Mouse (Mus musculus): ENCODE measurements around the gene Ubald2. TPM values are rescaled to one million over a fixed set of nuclear protein-coding genes. Genes with fewer than 3 reads are reported as not detected.
A peak's percentile ranks its signal among the peaks of the same experiment; 100 is the strongest.

Ubald2 gene
- polyA plus RNA-seq (2014; fragmentation: Nextera tagmentation; extraction: Ambion mirVana), result 63.6 and 68.4 TPM in 2 replicates

DNA sequence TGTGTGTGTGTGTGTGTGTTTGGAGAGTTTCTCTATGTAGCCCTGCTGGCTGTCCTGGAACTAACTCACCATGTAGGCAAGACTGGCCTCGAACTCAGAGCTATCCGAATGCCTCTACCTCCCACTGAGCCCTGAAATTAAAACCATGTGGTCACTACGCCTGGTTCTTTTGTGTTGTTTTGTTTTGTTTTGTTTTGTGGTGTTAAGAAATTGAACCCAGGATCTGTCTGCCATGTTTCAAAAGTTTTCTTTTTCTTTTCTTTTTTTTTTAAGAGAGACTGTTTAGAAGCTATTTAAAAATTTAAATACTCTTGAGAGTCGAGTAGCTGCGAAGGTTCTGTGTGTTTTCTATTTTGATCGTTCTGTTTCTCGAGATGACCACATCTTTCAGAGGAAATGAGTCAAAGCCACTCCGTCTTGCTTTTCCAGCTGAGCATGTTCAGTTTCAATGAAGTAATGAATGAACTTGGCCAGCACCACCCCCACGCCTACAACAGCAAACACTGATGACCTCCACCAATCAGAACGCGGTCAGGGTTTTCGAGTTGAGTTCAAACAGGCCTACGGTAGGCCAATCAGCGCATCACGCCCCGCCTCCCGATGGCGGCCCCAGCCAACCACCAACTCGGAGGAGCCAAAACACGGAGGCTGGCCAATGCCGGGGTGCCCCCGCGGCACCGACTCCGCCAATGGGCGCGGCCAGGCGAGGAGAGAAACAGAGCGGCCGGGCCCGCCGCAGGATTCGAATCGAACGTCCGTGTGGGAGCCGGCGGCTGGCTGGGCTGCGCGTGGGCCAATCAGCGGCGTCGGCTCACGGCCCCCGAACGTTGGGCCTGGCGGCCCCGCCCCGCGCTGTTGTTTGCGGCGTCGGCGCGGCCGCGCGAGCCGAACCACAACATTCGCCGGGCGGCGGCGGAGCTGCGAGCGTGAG, at the start of gene Ubald2:
Ubald2 (plus strand) TSS at position 739 of the 931 bp plus-strand sequence.
- Histone ChIP-seq H3K27me3 (ENCODE audit: control insufficient read depth, insufficient read depth, low read length) (no peaks in the 10 kb centered on the region), H3K36me3 (replicated peaks; ENCODE audit: control insufficient read depth, insufficient read depth, low read depth, low read length) (peaks cover 8% of the 10 kb centered on the region), H3K27ac (replicated peaks; ENCODE audit: low read depth, low read length) (peak within 1 kb of the TSS; percentile 90), H3K9ac (replicated peaks; ENCODE audit: low read length) (peak within 1 kb of the TSS; percentile 86), H3K9me3 (replicated peaks; ENCODE audit: control insufficient read depth, low read length) (no peaks in the 10 kb centered on the region), H3K4me1 (ENCODE audit: control insufficient read depth, insufficient read depth, low read length) (no peaks in the 10 kb centered on the region; the same call in 1 of the 2 replicates), H3K4me3 (ENCODE audit: low read depth, low read length) (peak within 1 kb of the TSS; percentile 80), H3K4me2 (ENCODE audit: low read depth, low read length) (peak within 1 kb of the TSS; percentile 75)
- ATAC-seq (replicated peaks; ENCODE audit: insufficient number of reproducible peaks, low FRiP score, low TSS enrichment, low read depth), result peak; percentile 97
- DNase-seq (ENCODE audit: low spot score), result peak; percentile 100
- 2% methylated on average over 64 of the region's 66 CpGs for WGBS

- no peak overlapping the region for H3K27ac ChIP-seq (replicated peaks; ENCODE audit: low read depth, low read length)
- ATAC-seq (replicated peaks; ENCODE audit: insufficient number of reproducible peaks, low FRiP score, low TSS enrichment, low read depth), result no peak
Observed at GRCm38 (mm10) chr11:116384171-116384570, 49.7 kb upstream of the Ubald2 start.

DNA sequence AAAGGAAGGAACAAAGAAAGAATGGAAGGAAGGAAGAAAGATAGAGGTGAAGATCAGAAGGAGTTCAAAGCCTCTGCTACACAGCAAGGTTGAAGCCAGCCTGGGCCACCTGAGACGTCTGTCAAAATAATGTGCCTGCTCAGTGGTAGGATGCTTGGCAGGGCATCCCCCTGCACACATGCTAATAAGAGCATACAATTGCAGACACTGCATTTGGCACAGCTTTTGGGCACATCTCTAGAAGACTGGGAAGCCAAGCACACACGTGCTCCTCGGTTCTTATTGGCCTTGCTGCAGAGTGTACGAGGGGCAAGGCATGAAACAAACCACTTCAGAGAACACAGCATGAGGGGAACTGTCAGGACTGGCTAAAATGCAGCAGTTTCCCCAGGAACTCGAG, 47.9 kb upstream of the Ubald2 start:
- H3K4me3 ChIP-seq (ENCODE audit: low read depth, low read length), result no peak overlapping the region
- no peaks in the 10 kb centered on the region for H3K36me3 ChIP-seq (replicated peaks; ENCODE audit: control insufficient read depth, insufficient read depth, low read depth, low read length)
- DNase-seq (ENCODE audit: low spot score) (no peak), ATAC-seq (replicated peaks; ENCODE audit: insufficient number of reproducible peaks, low FRiP score, low TSS enrichment, low read depth) (no peak)
- WGBS, result 40% methylated on average over 5 of the region's 5 CpGs
- no peaks in the 10 kb centered on the region for H3K9me3 ChIP-seq (replicated peaks; ENCODE audit: control insufficient read depth, low read length)
- no peaks in the 10 kb centered on the region; the same call in 1 of the 2 replicates for H3K4me1 ChIP-seq (ENCODE audit: control insufficient read depth, insufficient read depth, low read length)
- H3K27me3 ChIP-seq (ENCODE audit: control insufficient read depth, insufficient read depth, low read length), result no peaks in the 10 kb centered on the region
- 0 out of 2 replicates have a peak overlapping the region, but pooled peaks have one; percentile 13 for H3K9ac ChIP-seq (replicated peaks; ENCODE audit: low read length)
- no peak overlapping the region for H3K27ac ChIP-seq (replicated peaks; ENCODE audit: low read depth, low read length)
- H3K4me2 ChIP-seq (ENCODE audit: low read depth, low read length), result no peak overlapping the region

More at GRCm38 (mm10) chr11:116384171-116384570, 49.7 kb upstream of the Ubald2 start:
- no peaks in the 10 kb centered on the region for H3K9me3 ChIP-seq (replicated peaks; ENCODE audit: control insufficient read depth, low read length)
- no peaks in the 10 kb centered on the region for H3K36me3 ChIP-seq (replicated peaks; ENCODE audit: control insufficient read depth, insufficient read depth, low read depth, low read length)
- no peak overlapping the region for H3K4me2 ChIP-seq (ENCODE audit: low read depth, low read length)
- H3K4me3 ChIP-seq (ENCODE audit: low read depth, low read length), result no peak overlapping the region
- H3K27me3 ChIP-seq (ENCODE audit: control insufficient read depth, insufficient read depth, low read length), result no peaks in the 10 kb centered on the region
- DNase-seq (ENCODE audit: low spot score), result no peak
- H3K4me1 ChIP-seq (ENCODE audit: control insufficient read depth, insufficient read depth, low read length), result no peaks in the 10 kb centered on the region; the same call in 1 of the 2 replicates
- H3K9ac ChIP-seq (replicated peaks; ENCODE audit: low read length), result no peak overlapping the region
- WGBS, result 79% methylated on average over 11 of the region's 11 CpGs

- no peaks in the 10 kb centered on the region; the same call in 1 of the 2 replicates for H3K4me1 ChIP-seq (ENCODE audit: control insufficient read depth, insufficient read depth, low read length)
- ATAC-seq (replicated peaks; ENCODE audit: insufficient number of reproducible peaks, low FRiP score, low TSS enrichment, low read depth) (peak; percentile 59; the same call in 1 of the 2 replicates), DNase-seq (ENCODE audit: low spot score) (peak; percentile 74)
- H3K27ac ChIP-seq (replicated peaks; ENCODE audit: low read depth, low read length), result peak overlapping the region; percentile 56; the same call in 1 of the 2 replicates
- peak overlapping the region; percentile 19 for H3K4me2 ChIP-seq (ENCODE audit: low read depth, low read length)
- no peak overlapping the region for H3K9ac ChIP-seq (replicated peaks; ENCODE audit: low read length)
- no peaks in the 10 kb centered on the region for H3K36me3 ChIP-seq (replicated peaks; ENCODE audit: control insufficient read depth, insufficient read depth, low read depth, low read length)
- no peaks in the 10 kb centered on the region for H3K27me3 ChIP-seq (ENCODE audit: control insufficient read depth, insufficient read depth, low read length)
- 14% methylated on average over 15 of the region's 16 CpGs for WGBS
- H3K4me3 ChIP-seq (ENCODE audit: low read depth, low read length), result no peak overlapping the region
- no peaks in the 10 kb centered on the region for H3K9me3 ChIP-seq (replicated peaks; ENCODE audit: control insufficient read depth, low read length)
Observed at GRCm38 (mm10) chr11:116387086-116388071, 46.5 kb upstream of the Ubald2 start.

GRCm38 (mm10) chr11:116388841-116389480, 44.9 kb upstream of the Ubald2 start:
- DNase-seq (ENCODE audit: low spot score), result peak; percentile 20

GRCm38 (mm10) chr11:116394769-116395168, 39.1 kb upstream of the Ubald2 start:
- no peak overlapping the region for H3K4me3 ChIP-seq (ENCODE audit: low read depth, low read length)
- no peaks in the 10 kb centered on the region for H3K9me3 ChIP-seq (replicated peaks; ENCODE audit: control insufficient read depth, low read length)
- H3K36me3 ChIP-seq (replicated peaks; ENCODE audit: control insufficient read depth, insufficient read depth, low read depth, low read length), result no peaks in the 10 kb centered on the region
- H3K4me2 ChIP-seq (ENCODE audit: low read depth, low read length), result no peak overlapping the region
- no peak overlapping the region for H3K27ac ChIP-seq (replicated peaks; ENCODE audit: low read depth, low read length)
- H3K9ac ChIP-seq (replicated peaks; ENCODE audit: low read length), result no peak overlapping the region
- DNase-seq (ENCODE audit: low spot score) (no peak), ATAC-seq (replicated peaks; ENCODE audit: insufficient number of reproducible peaks, low FRiP score, low TSS enrichment, low read depth) (no peak)
- H3K27me3 ChIP-seq (ENCODE audit: control insufficient read depth, insufficient read depth, low read length), result no peaks in the 10 kb centered on the region
- H3K4me1 ChIP-seq (ENCODE audit: control insufficient read depth, insufficient read depth, low read length), result no peaks in the 10 kb centered on the region
- WGBS, result 85% methylated on average over 4 of the region's 4 CpGs

More at GRCm38 (mm10) chr11:116388841-116389480, 44.9 kb upstream of the Ubald2 start:
- Histone ChIP-seq H3K4me3 (ENCODE audit: low read depth, low read length) (no peak overlapping the region), H3K9ac (replicated peaks; ENCODE audit: low read length) (no peak overlapping the region), H3K4me1 (ENCODE audit: control insufficient read depth, insufficient read depth, low read length) (no peaks in the 10 kb centered on the region; the same call in 1 of the 2 replicates), H3K9me3 (replicated peaks; ENCODE audit: control insufficient read depth, low read length) (no peaks in the 10 kb centered on the region), H3K4me2 (ENCODE audit: low read depth, low read length) (no peak overlapping the region), H3K27ac (replicated peaks; ENCODE audit: low read depth, low read length) (no peak overlapping the region), H3K36me3 (replicated peaks; ENCODE audit: control insufficient read depth, insufficient read depth, low read depth, low read length) (no peaks in the 10 kb centered on the region), H3K27me3 (ENCODE audit: control insufficient read depth, insufficient read depth, low read length) (no peaks in the 10 kb centered on the region)
- 62% methylated on average over 14 of the region's 14 CpGs for WGBS
- 0 out of 2 replicates have a peak, but pooled peaks have one; percentile 34 for ATAC-seq (replicated peaks; ENCODE audit: insufficient number of reproducible peaks, low FRiP score, low TSS enrichment, low read depth)

DNA sequence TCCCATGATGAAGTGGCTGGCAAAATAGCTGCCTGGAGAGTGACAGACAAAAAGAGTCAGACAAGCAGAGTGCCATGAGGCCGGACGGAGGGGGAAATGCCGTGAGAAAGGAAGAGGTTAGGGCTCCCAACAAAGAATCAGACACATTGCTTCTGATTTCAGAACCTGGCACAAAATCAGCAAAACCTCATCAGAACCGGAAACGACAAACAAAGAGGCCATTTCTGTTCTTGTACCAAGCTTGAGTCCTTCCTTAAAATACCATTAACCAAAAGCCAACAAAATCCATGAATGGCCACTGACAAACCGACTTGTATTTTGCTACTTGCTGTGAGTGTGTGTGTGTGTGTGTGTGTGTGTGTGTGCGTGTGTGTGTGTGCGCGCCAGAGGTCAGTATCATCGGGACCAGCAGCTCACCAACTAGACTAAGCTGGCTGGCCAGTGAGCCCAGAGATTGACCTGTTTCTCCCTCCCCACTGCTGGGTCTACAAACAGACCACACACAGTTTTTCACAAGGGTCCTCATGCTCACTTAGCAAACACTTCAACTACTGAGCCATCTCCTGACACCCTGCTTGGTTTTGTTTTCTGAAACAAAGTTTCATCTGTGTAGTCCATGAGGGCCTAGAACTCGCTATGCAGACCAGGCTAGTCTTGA, 37.5 kb upstream of the Ubald2 start:
- DNase-seq (ENCODE audit: low spot score), result no peak
- WGBS, result 92% methylated on average over 11 of the region's 11 CpGs

More for the DNA sequence above, 37.5 kb upstream of the Ubald2 start:
- no peak overlapping the region for H3K4me2 ChIP-seq (ENCODE audit: low read depth, low read length)
- no peaks in the 10 kb centered on the region for H3K4me1 ChIP-seq (ENCODE audit: control insufficient read depth, insufficient read depth, low read length)
- no peak overlapping the region for H3K9ac ChIP-seq (replicated peaks; ENCODE audit: low read length)
- H3K27me3 ChIP-seq (ENCODE audit: control insufficient read depth, insufficient read depth, low read length), result no peaks in the 10 kb centered on the region
- no peak overlapping the region for H3K4me3 ChIP-seq (ENCODE audit: low read depth, low read length)
- H3K27ac ChIP-seq (replicated peaks; ENCODE audit: low read depth, low read length), result no peak overlapping the region
- ATAC-seq (replicated peaks; ENCODE audit: insufficient number of reproducible peaks, low FRiP score, low TSS enrichment, low read depth), result no peak
- no peaks in the 10 kb centered on the region for H3K36me3 ChIP-seq (replicated peaks; ENCODE audit: control insufficient read depth, insufficient read depth, low read depth, low read length)
- no peaks in the 10 kb centered on the region for H3K9me3 ChIP-seq (replicated peaks; ENCODE audit: control insufficient read depth, low read length)
